Mouse (Mus musculus): Measurements from ENCODE around the gene Strbp.

The Strbp gene

GRCm38 (mm10) chr2:37702301-37703172 is 1.1 kb downstream of the Strbp start:
- peak; percentile 66 for DNase-seq

- DNase-seq = no peak
These were observed 14.5 kb downstream of the Strbp start for GRCm38 (mm10) chr2:37689064-37689615.

GRCm38 (mm10) chr2:37687031-37687430 is 16.6 kb downstream of the Strbp start:
- DNase-seq = no peak

- no peak for DNase-seq
These were observed 18.8 kb downstream of the Strbp start for GRCm38 (mm10) chr2:37684864-37685263.

GRCm38 (mm10) chr2:37682197-37682811 is 21.4 kb downstream of the Strbp start:
- no peak for DNase-seq

- no peak for DNase-seq
These were observed 52.6 kb downstream of the Strbp start for GRCm38 (mm10) chr2:37651086-37651485.

GRCm38 (mm10) chr2:37649590-37649989 is 54.1 kb downstream of the Strbp start:
- no peak for DNase-seq

GRCm38 (mm10) chr2:37648966-37649365 is 54.7 kb downstream of the Strbp start:
- no peak for DNase-seq

GRCm38 (mm10) chr2:37623343-37623742 is 80.3 kb downstream of the Strbp start:
- no peak for DNase-seq

GRCm38 (mm10) chr2:37587919-37588318 is 115.7 kb downstream of the Strbp start:
- no peak for DNase-seq

- DNase-seq = no peak
These were observed 125.5 kb downstream of the Strbp start for GRCm38 (mm10) chr2:37578185-37578584.

GRCm38 (mm10) chr2:37576661-37577060 is 127.0 kb downstream of the Strbp start:
- DNase-seq = no peak

GRCm38 (mm10) chr2:37572141-37572540 is 131.5 kb downstream of the Strbp start:
- DNase-seq = no peak

GRCm38 (mm10) chr2:37570703-37571102 is 133.0 kb downstream of the Strbp start:
- no peak for DNase-seq

- DNase-seq = no peak
These were observed 133.8 kb downstream of the Strbp start for GRCm38 (mm10) chr2:37569888-37570287.

- DNase-seq = no peak
These were observed 137.6 kb downstream of the Strbp start for GRCm38 (mm10) chr2:37566035-37566434.

GRCm38 (mm10) chr2:37565579-37565978 is 138.1 kb downstream of the Strbp start:
- peak; percentile 14 for DNase-seq

- DNase-seq = no peak
These were observed 147.3 kb downstream of the Strbp start for GRCm38 (mm10) chr2:37556366-37556765.

- DNase-seq = no peak
These were observed 154.2 kb downstream of the Strbp start for GRCm38 (mm10) chr2:37549346-37550012.

- no peak for DNase-seq
These were observed 172.0 kb downstream of the Strbp start for GRCm38 (mm10) chr2:37531639-37532038.

- DNase-seq = no peak
These were observed 172.9 kb downstream of the Strbp start for GRCm38 (mm10) chr2:37530766-37531165.

GRCm38 (mm10) chr2:37529397-37529796 is 174.3 kb downstream of the Strbp start:
- no peak for DNase-seq

- DNase-seq = no peak
These were observed 176.1 kb downstream of the Strbp start for GRCm38 (mm10) chr2:37527587-37527986.

GRCm38 (mm10) chr2:37519286-37519640 is 184.4 kb downstream of the Strbp start:
- DNase-seq = no peak

Data from thymus, postnatal 25 days (tissue).